Mouse (Mus musculus): Measurements from ENCODE around the gene Banf2.

DNA sequence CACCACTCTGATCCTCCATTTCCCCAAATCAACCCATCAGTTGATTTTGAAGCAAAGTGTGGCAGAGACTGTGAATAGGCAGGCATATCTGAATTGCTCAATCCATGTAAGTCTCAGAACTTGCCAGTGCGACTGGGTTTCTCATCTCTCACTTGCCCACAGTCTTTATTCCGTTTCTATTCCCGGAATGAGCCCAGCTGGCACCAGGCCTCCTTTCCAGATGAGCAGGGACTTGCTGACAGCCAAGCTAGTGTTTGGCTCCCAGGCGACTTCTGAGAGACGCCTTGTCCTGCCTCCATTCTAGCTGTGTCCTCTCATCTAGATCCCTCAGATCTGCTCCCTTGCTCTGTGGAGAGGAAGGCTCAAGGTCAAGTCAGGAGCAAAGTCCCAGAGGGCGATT, 11.9 kb downstream of the Banf2 start:
- TF ChIP-seq CTCF (IDR thresholded peaks at IDR 0.05; ENCODE audit: low read depth, low read length) (no peak), POLR2AphosphoS5 (IDR thresholded peaks at IDR 0.05; ENCODE audit: insufficient replicate concordance, low read depth, low read length) (no peak), GATA1 (IDR thresholded peaks at IDR 0.05; ENCODE audit: borderline replicate concordance, low read length) (no peak)

Measured in G1E (cell line).